Mouse (Mus musculus) cerebellum, postnatal 4 days (tissue): Measurements from ENCODE around the gene Cntd1.
"Not testable (repeated sequence)": the region's sequence is repeated elsewhere in the genome, so short reads cannot be mapped to it uniquely, and the experiment has no call there.

Source experiments
- DNase-seq, 2 experiments: peaks; one replicate each; pipeline ENCODE4 v3.0.0; 2022; ENCODE audit warnings: low spot score in 2 of 2, mixed read lengths in 1 of 2

The Cntd1 gene

GRCm38 (mm10) chr11:101330371-101330924 lies 51.6 kb downstream of the Cntd1 start, which contains the start of gene Aoc3:
TSS of gene Aoc3 (plus strand) at chr11:101330605.
- no peak for DNase-seq

- not testable (repeated sequence) for DNase-seq
Observed at GRCm38 (mm10) chr11:101330961-101331360, 52.1 kb downstream of the Cntd1 start.

GRCm38 (mm10) chr11:101332537-101332936 lies 53.7 kb downstream of the Cntd1 start:
- no peak for DNase-seq

- DNase-seq = no peak
Observed at GRCm38 (mm10) chr11:101334023-101334422, 55.2 kb downstream of the Cntd1 start.

GRCm38 (mm10) chr11:101334516-101334915 lies 55.7 kb downstream of the Cntd1 start:
- no peak for DNase-seq

- no peak for DNase-seq
Observed at GRCm38 (mm10) chr11:101335685-101336084, 56.9 kb downstream of the Cntd1 start.

GRCm38 (mm10) chr11:101338123-101338760 lies 59.4 kb downstream of the Cntd1 start:
- no peak for DNase-seq
